Mouse (Mus musculus): ENCODE measurements around the gene Hoxc9.
A peak's percentile ranks its signal among the peaks of the same experiment; 100 is the strongest.

Hoxc9 gene

DNA sequence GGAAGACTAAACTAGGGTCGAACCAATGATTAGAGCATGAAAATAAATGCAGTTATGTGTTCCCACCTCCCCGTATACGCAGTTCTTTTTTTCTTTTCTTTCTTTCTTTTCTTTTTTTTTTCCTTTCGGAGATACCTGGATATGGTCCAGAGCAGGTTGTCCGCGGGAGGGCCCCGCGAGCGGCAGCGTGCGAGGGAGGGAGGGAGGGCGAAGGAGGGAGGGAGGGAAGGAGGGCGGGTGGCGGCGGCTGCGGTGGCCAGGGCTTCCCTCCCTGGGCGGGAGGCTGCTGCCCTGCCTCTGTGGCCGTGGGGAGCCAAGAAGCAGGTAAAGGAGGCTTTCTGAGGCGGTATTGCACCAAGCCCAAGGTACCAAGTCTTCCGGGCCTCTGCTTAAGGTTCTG lies at the start of gene Hoxc9:
Gene Hoxc9, plus strand, starts transcription at position 269 of the 400 bp plus-strand sequence.
- peak; percentile 58 to 73 for DNase-seq

DNA sequence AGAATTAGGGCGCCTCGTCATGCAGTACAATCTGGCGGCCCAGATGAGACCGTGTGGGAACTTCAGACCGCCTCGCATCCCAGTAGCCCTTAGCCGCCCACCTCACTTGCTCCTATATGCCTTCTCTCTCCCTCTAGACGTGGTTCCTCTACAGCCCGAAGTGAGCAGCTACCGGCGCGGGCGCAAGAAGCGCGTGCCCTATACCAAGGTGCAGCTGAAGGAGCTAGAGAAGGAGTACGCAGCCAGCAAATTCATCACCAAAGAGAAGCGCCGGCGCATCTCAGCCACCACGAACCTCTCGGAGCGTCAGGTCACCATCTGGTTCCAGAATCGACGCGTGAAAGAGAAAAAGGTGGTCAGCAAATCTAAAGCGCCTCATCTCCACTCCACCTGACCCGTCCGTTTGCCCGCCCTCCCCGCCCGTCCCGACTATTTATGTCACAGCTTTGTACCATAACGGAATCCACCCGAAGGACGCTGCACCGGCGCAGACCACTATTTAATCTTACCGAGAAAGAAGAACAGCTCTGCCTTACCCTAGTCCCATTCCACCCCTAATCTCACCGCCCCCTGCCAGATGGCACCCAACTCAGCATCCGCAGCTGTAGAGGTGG lies 49.1 kb upstream of the Hoxc9 start:
- DNase-seq, result peak in 1 of 2 experiments; percentile 31

DNA sequence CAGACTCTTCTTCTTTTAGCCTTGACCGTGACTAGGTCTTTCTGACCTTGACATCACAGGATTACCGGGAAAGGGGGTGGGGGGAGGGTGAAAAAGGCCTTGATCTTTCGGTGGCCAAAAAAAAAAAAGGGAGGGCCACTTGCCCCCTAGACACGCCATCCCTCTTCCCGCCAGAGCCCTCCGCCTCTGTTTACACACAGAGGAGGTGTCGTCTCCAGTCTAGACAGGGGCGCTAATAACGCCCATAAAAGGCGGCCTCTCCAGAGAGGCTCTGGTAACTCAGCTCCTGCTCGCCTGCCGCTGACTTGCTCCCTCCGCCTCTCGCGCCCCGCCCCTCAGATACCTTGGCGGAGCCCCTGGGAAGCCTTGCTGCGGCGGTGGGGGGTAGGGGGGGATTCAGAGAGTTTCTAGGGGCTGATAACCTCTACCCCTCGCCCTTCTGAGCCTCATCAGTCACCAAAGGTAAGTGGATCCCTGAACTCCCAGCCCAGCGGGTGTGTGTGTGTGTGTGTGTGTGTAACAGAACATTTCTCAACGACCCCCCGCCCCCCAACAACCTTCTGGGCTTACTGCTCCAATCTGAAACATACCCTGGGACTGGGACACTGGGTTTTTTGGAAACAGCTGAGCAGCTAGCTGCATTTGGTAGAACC lies 44.4 kb upstream of the Hoxc9 start:
- no peak for DNase-seq

DNA sequence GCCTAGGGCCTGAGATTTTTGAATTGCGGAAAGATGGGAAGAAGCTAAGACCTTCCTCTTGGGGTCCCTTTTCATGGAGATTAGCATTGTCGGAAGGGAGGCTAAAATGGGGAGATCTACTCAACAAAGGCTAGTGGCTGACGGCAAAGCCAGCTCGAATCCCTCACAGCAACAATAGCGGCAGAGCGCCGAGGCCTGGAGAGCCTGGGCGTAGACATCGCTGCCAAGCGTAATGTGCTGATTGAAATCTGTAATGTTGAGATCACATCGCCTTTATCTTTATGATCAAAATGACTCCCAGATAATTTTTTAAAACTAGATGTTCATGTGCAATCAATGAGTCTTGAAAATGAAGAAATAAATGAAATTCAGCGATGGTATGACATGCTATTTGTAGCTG lies 41.8 kb upstream of the Hoxc9 start:
- no peak for DNase-seq

DNA sequence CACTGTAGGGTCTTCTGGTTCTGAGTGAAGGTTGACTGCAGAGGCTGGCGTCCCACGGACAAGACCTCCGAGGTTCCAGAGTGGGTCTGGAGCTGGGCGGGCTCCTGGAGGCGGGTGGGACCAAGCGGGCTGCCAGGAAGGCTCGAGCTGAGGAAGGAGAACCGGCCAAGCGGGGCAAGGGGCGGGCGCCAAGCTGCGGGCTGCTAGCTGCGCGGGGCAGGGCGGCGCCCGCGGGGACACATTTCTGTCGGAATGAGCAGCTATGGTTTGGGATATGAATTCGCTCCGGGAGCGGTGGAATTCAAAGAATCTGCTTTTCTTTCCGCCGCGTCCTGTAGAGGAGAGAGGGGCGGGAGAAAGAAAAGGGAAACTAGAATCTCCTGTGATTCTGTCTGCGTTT lies 41.3 kb upstream of the Hoxc9 start:
- peak; percentile 55 to 66 for DNase-seq

DNA sequence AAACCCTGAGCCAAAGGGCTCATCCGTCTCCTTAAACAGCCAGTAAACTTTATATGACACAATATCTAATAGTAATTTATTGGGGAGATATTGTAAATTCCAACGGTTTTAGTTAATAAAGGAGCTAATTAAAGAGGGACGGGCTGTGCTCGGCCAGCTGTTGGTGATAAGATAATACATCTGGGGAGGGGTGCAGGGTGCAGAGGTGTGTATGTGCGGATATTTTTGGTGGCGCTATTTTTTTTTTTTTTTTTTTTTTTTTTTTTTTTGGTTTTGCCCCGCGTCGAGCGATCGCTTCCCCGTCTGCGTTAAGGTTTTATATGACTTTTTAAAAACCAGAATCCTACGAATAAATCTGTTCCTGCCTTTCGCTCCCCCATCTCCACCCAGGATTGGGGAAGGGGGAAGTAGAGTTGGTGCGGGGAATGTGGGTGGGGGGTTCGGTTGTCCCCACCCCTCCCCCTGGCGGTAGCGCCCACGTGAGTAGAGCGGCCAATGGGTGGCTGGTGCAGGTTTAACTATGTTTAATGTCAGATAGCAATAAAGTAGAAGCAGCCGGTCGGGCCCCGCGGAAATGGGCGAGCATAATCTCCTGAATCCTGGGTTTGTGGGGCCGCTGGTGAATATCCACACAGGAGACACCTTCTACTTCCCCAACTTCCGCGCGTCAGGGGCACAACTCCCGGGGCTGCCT lies 39.8 kb upstream of the Hoxc9 start, which contains the start of gene Hoxc12:
Gene Hoxc12, plus strand, starts transcription at position 479 of the 694 bp plus-strand sequence.
- no peak for DNase-seq

DNA sequence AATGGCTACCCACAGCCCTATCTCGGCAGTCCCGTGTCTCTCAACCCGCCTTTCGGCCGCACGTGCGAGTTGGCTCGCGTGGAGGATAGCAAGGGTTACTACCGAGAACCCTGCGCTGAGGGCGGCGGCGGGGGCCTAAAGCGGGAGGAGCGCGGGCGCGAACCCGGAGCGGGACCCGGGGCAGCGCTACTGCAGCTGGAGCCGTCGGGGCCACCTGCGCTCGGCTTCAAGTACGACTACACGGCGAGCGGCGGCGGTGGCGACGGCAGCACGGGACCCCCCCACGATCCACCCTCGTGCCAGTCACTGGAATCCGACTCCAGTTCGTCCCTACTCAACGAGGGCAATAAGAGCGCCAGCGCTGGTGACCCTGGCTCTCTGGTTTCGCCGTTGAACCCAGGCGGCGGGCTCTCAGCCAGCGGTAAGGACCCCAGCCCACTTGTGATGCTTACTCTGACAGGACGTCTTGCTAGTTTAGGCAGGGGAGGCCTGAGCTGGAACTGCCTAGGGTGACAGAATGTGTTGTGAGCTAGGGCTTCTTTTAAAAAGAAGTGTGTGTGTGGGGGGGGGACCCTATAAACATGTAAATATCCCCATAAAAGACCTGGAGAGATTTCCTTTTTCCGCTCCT lies 39.1 kb upstream of the Hoxc9 start:
- DNase-seq, result no peak

DNA sequence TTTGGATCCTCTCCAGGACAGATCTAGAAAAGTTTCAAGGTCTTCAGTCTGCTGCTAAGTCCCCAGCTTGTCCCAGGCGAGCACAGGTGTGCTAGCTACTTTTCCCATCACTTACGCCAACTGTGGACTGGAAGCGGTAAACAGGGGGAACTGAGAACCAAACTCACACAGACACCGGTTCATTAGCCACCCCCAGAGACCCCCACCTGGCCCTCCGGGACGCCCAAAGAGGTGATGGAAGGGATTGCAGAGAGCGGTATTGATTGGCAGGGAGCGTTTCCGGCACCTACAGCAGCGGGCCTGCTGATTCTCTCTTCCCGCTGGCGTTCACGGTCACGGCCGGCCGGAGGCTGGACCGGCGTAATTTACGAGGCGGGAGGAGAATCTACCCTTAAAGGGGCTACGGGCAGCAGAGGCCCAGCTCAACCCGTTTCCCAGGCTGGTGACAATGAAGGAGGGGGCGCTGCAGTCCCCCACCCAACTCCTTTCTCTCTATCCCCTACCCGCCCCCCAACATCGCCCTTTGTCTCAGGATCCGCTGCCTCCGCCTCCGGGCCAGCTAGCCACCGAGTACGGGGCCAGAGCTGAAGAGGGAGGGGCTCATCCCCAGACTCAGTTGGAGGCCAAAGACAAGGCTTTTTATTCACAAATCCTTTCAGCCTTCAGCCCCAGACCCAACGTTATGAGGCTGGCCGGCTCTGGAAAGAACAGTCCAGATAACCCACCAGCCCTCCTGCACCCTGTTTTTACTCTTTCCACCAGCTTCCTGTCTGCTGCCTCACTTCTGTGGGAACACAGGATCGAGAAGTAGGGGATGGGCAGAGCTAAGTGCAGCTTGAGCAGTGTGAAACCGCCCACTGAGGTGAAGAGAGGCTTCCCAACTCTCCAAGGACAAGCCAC lies 36.7 kb upstream of the Hoxc9 start:
- peak in 1 of 2 experiments; percentile 57 for DNase-seq

DNA sequence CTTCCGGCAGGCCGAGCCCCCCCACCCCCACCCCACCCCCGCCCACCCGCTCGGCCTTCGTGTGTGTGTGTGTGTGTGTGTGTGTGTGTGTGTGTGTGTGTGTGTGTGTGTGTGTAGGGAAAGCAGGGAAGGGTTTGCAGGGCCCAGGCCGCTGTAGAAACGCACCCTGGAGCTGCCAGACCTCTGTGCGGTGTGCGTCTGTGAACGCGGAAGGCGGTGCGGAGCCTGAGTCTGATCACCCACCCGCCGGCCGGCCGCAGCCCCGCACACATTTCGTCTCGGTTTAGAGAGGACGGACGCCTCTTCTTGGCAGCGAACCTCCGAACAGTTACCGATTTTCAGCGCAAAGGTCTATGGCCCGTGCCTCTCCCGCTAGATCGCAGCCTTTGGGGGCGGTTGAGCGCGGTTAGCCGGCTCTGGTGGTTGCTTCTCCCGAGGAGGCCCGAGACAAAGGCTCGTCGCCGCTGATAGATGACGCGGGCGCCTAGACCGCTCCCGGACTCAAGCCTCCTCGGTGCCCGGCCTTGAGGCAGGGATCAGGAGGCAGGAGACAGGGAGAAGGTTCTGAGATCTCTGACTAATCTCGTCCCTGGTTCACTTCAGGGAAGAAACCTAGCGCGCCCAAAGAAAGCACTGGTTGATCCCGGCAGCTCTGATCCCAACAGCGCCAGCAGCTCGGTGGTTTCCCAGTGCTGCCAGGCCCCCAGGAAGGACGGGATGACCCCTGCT lies 33.3 kb upstream of the Hoxc9 start:
- DNase-seq, result peak; percentile 73 to 81

DNA sequence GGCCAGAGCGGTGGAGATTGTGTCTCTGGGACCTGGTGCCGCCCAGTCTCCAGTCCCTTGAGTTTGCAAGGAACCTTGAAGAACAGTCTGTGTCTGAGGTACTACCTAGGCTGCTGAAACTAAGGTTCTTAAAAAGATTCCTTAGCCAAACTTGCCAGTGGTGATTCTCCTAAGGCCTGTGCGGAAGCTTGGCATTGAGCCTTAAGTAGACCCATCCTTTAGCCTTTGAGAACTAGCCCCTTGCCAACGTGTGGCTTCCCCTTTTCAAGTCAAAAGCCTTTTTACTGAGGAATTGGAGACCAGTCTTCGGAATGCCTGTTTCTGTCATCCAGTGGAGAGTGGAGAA lies 32.8 kb upstream of the Hoxc9 start:
- no peak for DNase-seq

DNA sequence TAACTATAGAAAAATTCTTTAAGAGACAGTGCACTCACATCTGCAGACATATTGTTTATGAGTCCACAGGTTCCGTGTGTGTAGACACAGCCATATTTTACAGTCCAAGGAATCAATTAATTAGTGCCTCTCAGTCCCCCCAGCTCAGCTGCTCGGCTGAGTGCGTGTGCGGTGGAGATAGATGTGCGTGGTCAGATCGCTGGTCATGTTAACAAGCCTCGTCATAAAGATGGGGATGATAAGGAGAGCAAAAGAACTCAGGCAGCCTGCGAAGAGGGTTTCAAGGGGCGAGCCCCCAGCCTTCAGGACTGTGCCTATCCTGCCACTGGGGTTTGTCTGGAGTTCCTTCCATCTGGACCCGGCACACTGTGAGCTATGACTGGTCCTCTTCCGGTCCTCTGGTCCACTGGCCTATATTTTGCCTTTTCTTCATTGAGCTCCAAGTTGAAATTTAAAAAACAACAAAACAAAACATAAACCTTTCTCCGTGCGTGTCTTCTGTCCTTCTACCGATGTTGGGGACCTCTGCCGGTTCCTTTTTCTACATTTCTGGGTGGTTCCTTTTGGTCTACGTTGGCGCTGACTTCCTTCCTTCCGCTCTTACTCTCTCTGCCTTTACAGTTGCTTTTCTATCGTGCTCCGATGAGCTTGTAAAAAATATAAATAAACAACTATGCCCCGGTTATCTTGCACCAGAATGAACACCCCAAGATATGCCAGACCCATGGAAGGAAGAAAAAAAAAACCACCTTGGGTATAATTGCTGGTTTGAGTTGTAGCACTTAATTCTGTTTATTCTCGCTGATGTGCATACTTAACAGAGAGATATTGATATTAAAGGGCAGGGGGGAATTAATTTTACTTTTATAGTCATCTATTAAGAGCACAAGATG lies 30.8 kb upstream of the Hoxc9 start:
- DNase-seq, result no peak

DNA sequence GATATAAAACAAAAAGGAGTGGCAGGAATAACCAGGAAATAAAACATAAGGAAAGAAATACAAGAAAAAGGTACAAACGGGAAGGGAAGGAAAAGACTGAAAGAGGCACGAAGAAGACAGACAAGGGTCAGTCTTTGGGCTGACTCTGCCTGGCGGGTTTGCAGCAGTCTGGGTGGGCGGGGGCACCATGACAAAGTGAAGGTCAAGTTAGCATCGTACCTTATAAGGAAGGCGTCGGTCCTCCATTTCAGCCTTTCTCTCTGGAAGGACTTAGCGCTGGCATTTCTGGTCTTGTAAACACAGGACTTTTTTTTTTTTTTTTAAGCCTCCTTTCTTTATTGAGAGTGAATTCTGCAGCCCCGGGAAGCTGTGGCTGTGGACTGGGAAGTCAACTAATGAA lies 29.0 kb upstream of the Hoxc9 start:
- no peak for DNase-seq

DNA sequence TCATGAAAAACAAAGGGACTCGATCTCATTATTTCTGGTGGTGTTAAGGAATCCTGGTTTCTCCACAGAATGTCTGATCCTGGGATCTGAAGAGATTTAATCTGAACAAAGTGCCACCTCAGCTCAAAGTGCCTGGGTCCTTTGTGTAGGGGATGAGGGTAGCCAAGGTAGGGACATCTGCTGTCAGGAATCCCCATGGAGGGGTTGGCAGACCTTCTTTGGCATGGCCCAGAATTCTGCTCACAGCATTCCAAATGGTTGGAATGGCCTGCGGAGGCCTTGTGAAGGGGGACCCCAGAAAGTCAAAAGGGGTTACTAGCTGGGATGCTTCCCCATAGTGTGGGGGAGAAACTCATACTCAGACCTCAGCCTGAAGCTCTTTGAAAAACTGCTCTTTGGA lies 27.4 kb upstream of the Hoxc9 start:
- DNase-seq, result no peak

DNA sequence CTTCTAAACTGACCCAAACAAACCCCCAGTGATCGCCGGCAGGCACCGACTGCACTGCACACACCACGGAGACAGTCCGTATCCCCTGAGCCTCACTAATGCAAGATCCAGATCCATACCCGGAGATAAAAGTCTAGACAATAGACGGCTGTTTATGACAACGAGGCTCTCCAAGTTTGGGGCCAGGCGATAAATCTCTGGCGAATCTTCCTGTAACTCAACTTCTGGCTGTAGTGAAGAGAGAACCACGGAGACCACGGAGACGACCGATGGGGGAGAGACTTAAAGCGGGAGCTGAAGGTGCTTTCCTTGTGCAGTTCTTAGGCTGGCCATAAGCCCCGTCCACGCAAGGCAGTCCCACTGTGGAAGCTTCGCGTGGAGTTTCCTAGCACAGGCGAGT lies 26.5 kb upstream of the Hoxc9 start:
- DNase-seq, result no peak

DNA sequence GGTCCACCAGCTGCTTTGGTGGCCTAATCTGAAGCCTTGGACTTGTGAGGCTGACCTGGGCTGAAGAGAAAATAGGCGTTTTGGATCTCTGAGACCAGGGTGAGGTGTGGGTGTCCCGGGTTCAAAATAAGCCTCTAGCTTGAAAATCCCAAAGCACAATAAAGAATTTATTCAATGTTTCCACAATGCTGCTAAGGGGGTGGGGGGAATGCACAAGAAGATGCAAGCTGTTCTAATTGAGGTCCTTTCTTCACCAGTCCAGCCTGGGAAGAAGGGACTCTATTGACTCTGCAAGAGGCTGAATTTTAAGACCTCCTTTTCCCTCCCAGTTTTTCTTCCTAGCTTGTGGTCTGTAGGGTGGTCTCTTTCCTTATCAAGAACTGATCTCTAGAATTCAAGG lies 25.4 kb upstream of the Hoxc9 start:
- no peak for DNase-seq

DNA sequence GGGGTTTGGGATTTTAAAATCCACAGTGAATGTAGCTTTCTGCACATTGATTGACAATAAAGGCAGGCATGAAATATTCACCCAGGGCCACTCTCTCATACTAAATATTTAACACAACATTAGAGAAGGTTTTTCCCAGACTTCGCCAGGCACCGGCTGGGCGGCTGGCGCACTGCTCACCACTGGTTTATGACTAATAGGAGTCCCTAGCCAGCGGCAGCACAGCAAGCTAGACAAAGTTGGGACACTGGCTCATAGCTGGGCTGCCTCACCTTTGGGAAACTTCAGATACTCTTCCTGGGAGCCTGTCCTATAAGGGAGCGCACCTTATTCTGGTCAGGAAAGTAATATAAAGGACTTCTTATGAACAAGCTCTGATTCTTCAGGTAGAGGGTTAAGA lies 22.7 kb upstream of the Hoxc9 start:
- DNase-seq, result no peak

DNA sequence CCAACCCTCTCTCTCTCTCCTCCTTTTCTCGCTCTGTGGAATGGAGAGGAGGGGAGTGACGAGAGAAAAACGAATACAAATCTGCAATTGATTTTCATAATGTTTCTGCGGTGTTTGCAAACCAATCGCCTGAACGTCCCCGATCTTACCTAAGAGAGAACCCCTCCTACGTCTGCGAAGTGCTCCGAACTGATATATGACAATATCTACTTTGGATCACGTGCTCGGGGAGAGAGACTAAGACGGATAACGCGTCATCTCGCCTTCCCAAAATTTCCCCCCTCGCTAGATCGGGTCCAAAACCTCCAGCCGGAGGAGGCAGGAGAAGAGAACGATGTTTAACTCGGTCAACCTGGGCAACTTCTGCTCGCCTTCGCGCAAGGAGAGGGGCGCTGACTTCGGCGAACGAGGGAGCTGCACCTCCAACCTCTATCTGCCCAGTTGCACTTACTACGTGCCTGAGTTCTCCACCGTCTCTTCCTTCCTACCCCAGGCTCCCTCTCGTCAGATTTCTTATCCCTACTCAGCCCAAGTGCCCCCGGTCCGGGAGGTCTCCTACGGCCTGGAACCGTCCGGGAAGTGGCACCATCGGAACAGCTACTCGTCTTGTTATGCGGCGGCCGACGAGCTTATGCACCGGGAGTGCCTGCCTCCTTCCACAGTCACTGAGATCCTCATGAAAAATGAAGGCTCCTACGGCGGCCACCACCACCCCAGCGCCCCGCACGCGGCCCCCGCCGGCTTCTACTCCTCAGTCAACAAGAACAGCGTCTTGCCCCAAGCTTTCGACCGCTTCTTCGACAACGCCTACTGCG lies 21.8 kb upstream of the Hoxc9 start, which contains the start of gene Hoxc11:
Gene Hoxc11, plus strand, starts transcription at position 236 of the 815 bp plus-strand sequence.
- DNase-seq, result peak; percentile 67 to 75

DNA sequence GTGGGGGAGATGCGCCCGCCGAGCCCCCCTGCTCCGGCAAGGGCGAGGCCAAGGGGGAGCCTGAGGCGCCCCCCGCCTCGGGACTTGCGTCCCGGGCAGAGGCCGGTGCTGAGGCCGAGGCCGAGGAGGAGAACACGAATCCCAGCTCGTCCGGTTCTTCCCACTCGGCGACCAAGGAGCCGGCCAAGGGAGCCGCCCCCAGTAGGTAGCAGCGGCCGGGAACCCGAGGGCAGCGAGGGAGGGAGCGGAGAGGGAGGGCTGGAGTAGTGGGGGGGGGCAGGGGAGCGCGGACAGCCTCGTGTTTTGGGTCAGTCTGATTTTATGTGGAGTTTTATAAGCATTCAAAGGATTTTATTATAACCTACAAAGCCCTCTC lies 21.2 kb upstream of the Hoxc9 start:
- DNase-seq, result peak in 1 of 2 experiments; percentile 78

DNA sequence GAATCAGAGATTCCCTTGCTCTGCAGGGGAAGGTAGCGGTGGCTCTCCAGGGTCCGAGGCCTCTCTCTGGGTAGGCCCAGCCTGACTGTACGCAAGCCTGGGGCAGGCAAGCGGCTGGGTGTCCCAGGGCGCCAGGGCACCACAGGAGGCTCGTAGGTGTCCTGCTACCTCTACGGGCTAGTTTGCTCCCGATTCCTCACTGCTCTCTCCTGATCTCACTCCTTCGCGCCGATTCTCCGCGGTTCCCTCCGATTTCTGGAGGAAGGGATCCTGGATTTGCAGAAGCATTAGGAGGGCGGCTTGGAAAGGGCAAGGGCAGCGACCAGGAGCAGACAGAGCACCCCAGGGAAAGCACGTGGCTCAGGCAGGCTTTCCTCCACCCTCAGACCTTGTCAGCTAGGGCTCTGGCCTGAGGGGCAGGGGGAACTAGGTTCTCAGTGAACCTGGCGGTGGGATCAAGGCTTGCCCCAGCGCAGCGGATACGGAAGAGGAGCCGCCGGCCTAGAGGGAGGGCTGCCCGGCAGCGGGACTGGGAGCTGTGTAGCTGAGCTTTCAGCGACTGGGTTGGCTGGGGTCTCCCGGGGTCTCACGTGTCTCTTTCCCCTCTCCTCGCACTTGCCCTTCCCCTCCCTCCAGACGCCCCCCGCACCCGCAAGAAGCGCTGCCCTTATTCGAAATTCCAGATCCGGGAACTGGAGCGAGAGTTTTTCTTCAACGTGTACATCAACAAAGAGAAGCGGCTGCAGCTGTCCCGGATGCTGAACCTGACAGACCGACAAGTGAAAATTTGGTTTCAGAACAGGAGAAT lies 20.2 kb upstream of the Hoxc9 start:
- peak; percentile 63 to 70 for DNase-seq
